Mouse (Mus musculus): ENCODE data around the gene Mc1r. TPM values are rescaled to one million over a fixed set of nuclear protein-coding genes. Genes with fewer than 3 reads are reported as not detected.
"Not testable (repeated sequence)": the region's sequence is repeated elsewhere in the genome, so short reads cannot be mapped to it uniquely, and the experiment has no call there.

Gene Mc1r
- polyA plus RNA-seq, 1 experiment from 2014 or later: not detected

- no peak overlapping the region for H3K4me3 ChIP-seq
- no peaks in the 10 kb centered on the region for H3K9me3 ChIP-seq (replicated peaks)
- no peak overlapping the region for H3K27ac ChIP-seq
- no peak for ATAC-seq (replicated peaks; ENCODE audit: insufficient number of reproducible peaks, insufficient read depth, low FRiP score, low read depth)
- H3K36me3 ChIP-seq: no peaks in the 10 kb centered on the region
- peaks cover 38% of the 10 kb centered on the region for H3K4me1 ChIP-seq (replicated peaks)
- 7% methylated on average over 12 of the region's 12 CpGs for WGBS
- H3K27me3 ChIP-seq: peaks cover 56% of the 10 kb centered on the region
- no peak overlapping the region for H3K9ac ChIP-seq
- H3K4me2 ChIP-seq: no peak overlapping the region
Observed at GRCm38 (mm10) chr8:123412560-123413170, 5.8 kb downstream of the Mc1r start.

- Histone ChIP-seq H3K4me2 (no peak overlapping the region), H3K9ac (no peak overlapping the region), H3K9me3 (replicated peaks) (no peaks in the 10 kb centered on the region), H3K4me3 (no peak overlapping the region), H3K27ac (no peak overlapping the region), H3K27me3 (peaks cover 50% of the 10 kb centered on the region), H3K4me1 (replicated peaks) (peaks cover 26% of the 10 kb centered on the region), H3K36me3 (no peaks in the 10 kb centered on the region)
- no peak for ATAC-seq (replicated peaks; ENCODE audit: insufficient number of reproducible peaks, insufficient read depth, low FRiP score, low read depth)
- WGBS: 8% methylated on average over 9 of the region's 9 CpGs
Observed at GRCm38 (mm10) chr8:123414255-123414654, 7.3 kb downstream of the Mc1r start.

GRCm38 (mm10) chr8:123414997-123415696, 8.2 kb downstream of the Mc1r start:
- H3K9me3 ChIP-seq (replicated peaks); H3K4me2 ChIP-seq; H3K36me3 ChIP-seq; H3K27ac ChIP-seq; ATAC-seq (replicated peaks; ENCODE audit: insufficient number of reproducible peaks, insufficient read depth, low FRiP score, low read depth); H3K9ac ChIP-seq; H3K4me3 ChIP-seq: not testable (repeated sequence)
- Histone ChIP-seq H3K27me3 (peaks cover 41% of the 10 kb centered on the region), H3K4me1 (replicated peaks) (peaks cover 17% of the 10 kb centered on the region)
- WGBS: 76% methylated on average over 5 of the region's 5 CpGs

- no peak overlapping the region for H3K4me2 ChIP-seq
- H3K9ac ChIP-seq: no peak overlapping the region
- no peak for ATAC-seq (replicated peaks; ENCODE audit: insufficient number of reproducible peaks, insufficient read depth, low FRiP score, low read depth)
- no peak overlapping the region for H3K4me3 ChIP-seq
- H3K36me3 ChIP-seq: no peaks in the 10 kb centered on the region
- peaks cover 31% of the 10 kb centered on the region for H3K27me3 ChIP-seq
- 46% methylated on average over 8 of the region's 8 CpGs for WGBS
- peaks cover 9% of the 10 kb centered on the region for H3K4me1 ChIP-seq (replicated peaks)
- no peak overlapping the region for H3K27ac ChIP-seq
- H3K9me3 ChIP-seq (replicated peaks): no peaks in the 10 kb centered on the region
Observed at GRCm38 (mm10) chr8:123415967-123416943, 9.3 kb downstream of the Mc1r start.

GRCm38 (mm10) chr8:123416944-123417555, 10.1 kb downstream of the Mc1r start:
- H3K9me3 ChIP-seq (replicated peaks): no peaks in the 10 kb centered on the region
- H3K27ac ChIP-seq: no peak overlapping the region
- H3K4me3 ChIP-seq: no peak overlapping the region
- H3K4me1 ChIP-seq (replicated peaks): peaks cover 2% of the 10 kb centered on the region
- no peak for ATAC-seq (replicated peaks; ENCODE audit: insufficient number of reproducible peaks, insufficient read depth, low FRiP score, low read depth)
- no peaks in the 10 kb centered on the region for H3K36me3 ChIP-seq
- no peak overlapping the region for H3K4me2 ChIP-seq
- H3K27me3 ChIP-seq: peaks cover 26% of the 10 kb centered on the region
- H3K9ac ChIP-seq: no peak overlapping the region
- WGBS: 74% methylated on average over 8 of the region's 8 CpGs

- no peak overlapping the region for H3K9ac ChIP-seq
- no peak overlapping the region for H3K4me2 ChIP-seq
- peaks cover 4% of the 10 kb centered on the region; the same call in 1 of the 2 replicates for H3K4me1 ChIP-seq (replicated peaks)
- peaks cover 3% of the 10 kb centered on the region; the same call in 1 of the 2 replicates for H3K27me3 ChIP-seq
- 84% methylated on average over 4 of the region's 4 CpGs for WGBS
- H3K36me3 ChIP-seq: no peaks in the 10 kb centered on the region
- H3K9me3 ChIP-seq (replicated peaks): no peaks in the 10 kb centered on the region
- H3K27ac ChIP-seq: no peak overlapping the region
- no peak overlapping the region for H3K4me3 ChIP-seq
- no peak for ATAC-seq (replicated peaks; ENCODE audit: insufficient number of reproducible peaks, insufficient read depth, low FRiP score, low read depth)
Observed at GRCm38 (mm10) chr8:123419711-123420110, 12.8 kb downstream of the Mc1r start.

- Histone ChIP-seq H3K4me3 (no peak overlapping the region), H3K36me3 (no peaks in the 10 kb centered on the region), H3K27me3 (peaks cover 3% of the 10 kb centered on the region; the same call in 1 of the 2 replicates), H3K9me3 (replicated peaks) (no peaks in the 10 kb centered on the region), H3K4me2 (no peak overlapping the region), H3K27ac (no peak overlapping the region), H3K4me1 (replicated peaks) (peaks cover 4% of the 10 kb centered on the region; the same call in 1 of the 2 replicates), H3K9ac (no peak overlapping the region)
- WGBS: 88% methylated on average over 34 of the region's 34 CpGs
- no peak for ATAC-seq (replicated peaks; ENCODE audit: insufficient number of reproducible peaks, insufficient read depth, low FRiP score, low read depth)
Observed at GRCm38 (mm10) chr8:123420525-123421281, 13.8 kb downstream of the Mc1r start.

GRCm38 (mm10) chr8:123421325-123421724, 14.4 kb downstream of the Mc1r start:
- H3K9me3 ChIP-seq (replicated peaks): no peaks in the 10 kb centered on the region
- no peak overlapping the region for H3K4me3 ChIP-seq
- H3K27me3 ChIP-seq: peaks cover 3% of the 10 kb centered on the region; the same call in 1 of the 2 replicates
- no peaks in the 10 kb centered on the region for H3K36me3 ChIP-seq
- H3K27ac ChIP-seq: no peak overlapping the region
- 85% methylated on average over 19 of the region's 19 CpGs for WGBS
- H3K4me2 ChIP-seq: no peak overlapping the region
- H3K4me1 ChIP-seq (replicated peaks): peaks cover 4% of the 10 kb centered on the region; the same call in 1 of the 2 replicates
- no peak for ATAC-seq (replicated peaks; ENCODE audit: insufficient number of reproducible peaks, insufficient read depth, low FRiP score, low read depth)
- no peak overlapping the region for H3K9ac ChIP-seq

GRCm38 (mm10) chr8:123422056-123422780, 15.3 kb downstream of the Mc1r start:
- peaks cover 4% of the 10 kb centered on the region for H3K9me3 ChIP-seq (replicated peaks)
- H3K9ac ChIP-seq: 0 out of 2 replicates have a peak overlapping the region, but pooled peaks have one; percentile 10
- no peaks in the 10 kb centered on the region for H3K36me3 ChIP-seq
- peak; percentile 43; the same call in 1 of the 2 replicates for ATAC-seq (replicated peaks; ENCODE audit: insufficient number of reproducible peaks, insufficient read depth, low FRiP score, low read depth)
- 5% methylated on average over 17 of the region's 17 CpGs for WGBS
- H3K4me1 ChIP-seq (replicated peaks): peaks cover 4% of the 10 kb centered on the region; the same call in 1 of the 2 replicates
- peaks cover 3% of the 10 kb centered on the region; the same call in 1 of the 2 replicates for H3K27me3 ChIP-seq
- no peak overlapping the region for H3K27ac ChIP-seq
- H3K4me3 ChIP-seq: peak overlapping the region; percentile 39
- peak overlapping the region; percentile 61 for H3K4me2 ChIP-seq

- Histone ChIP-seq H3K9ac (no peak overlapping the region), H3K4me1 (replicated peaks) (peaks cover 4% of the 10 kb centered on the region; the same call in 1 of the 2 replicates), H3K36me3 (no peaks in the 10 kb centered on the region), H3K4me2 (peak overlapping the region; percentile 61), H3K27me3 (peaks cover 3% of the 10 kb centered on the region; the same call in 1 of the 2 replicates), H3K9me3 (replicated peaks) (peaks cover 9% of the 10 kb centered on the region), H3K4me3 (no peak overlapping the region), H3K27ac (no peak overlapping the region)
- WGBS: 15% methylated on average over 3 of the region's 3 CpGs
- ATAC-seq (replicated peaks; ENCODE audit: insufficient number of reproducible peaks, insufficient read depth, low FRiP score, low read depth): 0 out of 2 replicates have a peak, but pooled peaks have one; percentile 18
Observed at GRCm38 (mm10) chr8:123422781-123423159, 15.9 kb downstream of the Mc1r start.
